Mouse (Mus musculus): ENCODE data around the gene Cma2. TPM values are rescaled to one million over a fixed set of nuclear protein-coding genes. Genes with fewer than 3 reads are reported as not detected.

Gene Cma2
- not detected in 2 replicates for polyA plus RNA-seq (2012; rRNA removed)

DNA sequence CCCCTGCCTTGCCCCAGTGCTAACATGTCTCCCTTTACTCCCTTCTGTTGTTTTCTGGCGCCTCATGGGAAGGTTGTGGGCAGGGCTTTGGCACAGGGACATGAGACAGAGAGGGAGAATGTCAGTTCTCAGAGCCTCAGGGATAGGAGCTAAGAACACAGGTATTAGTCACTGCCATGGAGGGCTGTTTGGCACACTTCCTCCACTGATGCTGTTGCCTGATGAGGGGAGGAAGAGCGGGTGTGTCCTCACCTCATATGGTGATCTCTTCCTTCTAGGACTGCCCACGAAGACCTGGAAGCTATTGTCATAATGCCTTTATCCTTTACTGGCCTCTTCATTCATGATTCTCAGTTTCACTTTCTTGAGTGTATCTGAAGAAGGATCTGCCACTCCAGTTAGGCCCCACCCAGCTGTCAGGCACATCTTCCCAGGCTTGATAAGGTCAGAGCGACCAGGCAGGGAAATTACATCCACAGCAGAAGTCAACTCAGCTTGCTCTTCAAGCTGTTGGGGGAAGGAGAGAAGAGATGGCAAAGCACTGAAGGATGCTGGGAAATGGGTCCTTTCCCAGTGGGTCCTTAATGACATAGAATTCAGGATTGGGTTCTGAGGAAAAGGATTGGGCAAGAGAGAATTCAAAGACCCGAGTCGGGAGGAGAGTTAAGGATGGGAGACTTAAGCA lies at the start of gene Cma2:
Gene Cma2 (plus strand): TSS at position 635 of the 685 bp plus-strand sequence.

GRCm38 (mm10) chr14:55944575-55944974 lies 6.2 kb upstream of the Cma2 start, which contains the start of gene Cma1:
Gene Cma1 (minus strand): TSS chr14:55944675.

GRCm38 (mm10) chr14:56017671-56018070 lies 66.9 kb downstream of the Cma2 start, which contains the start of gene Mcpt1:
Gene Mcpt1 (plus strand): TSS chr14:56017971.

Other genes starting within 250 kb of the Cma2 start
- 2.4 and 2.5 TPM in 2 replicates for gene Tgm1, start 237.1 kb upstream of the Cma2 start, polyA plus RNA-seq (2012; rRNA removed)
- gene Rabggta, start 228.7 kb upstream of the Cma2 start, polyA plus RNA-seq (2012; rRNA removed): 10.6 and 12.3 TPM in 2 replicates
- gene Dhrs1, start 205.3 kb upstream of the Cma2 start, polyA plus RNA-seq (2012; rRNA removed): 27.6 and 31.2 TPM in 2 replicates
- 12.2 and 15.0 TPM in 2 replicates for gene Nop9, start 205.3 kb upstream of the Cma2 start, polyA plus RNA-seq (2012; rRNA removed)
- gene Cideb, start 192.5 kb upstream of the Cma2 start, polyA plus RNA-seq (2012; rRNA removed): 36.1 and 38.6 TPM in 2 replicates
- gene Ltb4r2, start 189.6 kb upstream of the Cma2 start, polyA plus RNA-seq (2012; rRNA removed): 0.57 and 0.65 TPM in 2 replicates
- gene Ltb4r1, start 185.0 kb upstream of the Cma2 start, polyA plus RNA-seq (2012; rRNA removed): 2.2 and 3.1 TPM in 2 replicates
- gene Adcy4, start 166.9 kb upstream of the Cma2 start, polyA plus RNA-seq (2012; rRNA removed): 0.86 and 0.99 TPM in 2 replicates
- 12.6 and 15.4 TPM in 2 replicates for gene Ripk3, start 162.1 kb upstream of the Cma2 start, polyA plus RNA-seq (2012; rRNA removed)
- 0.71 and 1.5 TPM in 2 replicates for gene Nfatc4, start 127.8 kb upstream of the Cma2 start, polyA plus RNA-seq (2012; rRNA removed)
- 1.6 and 1.7 TPM in 2 replicates for gene Nynrin, start 97.0 kb upstream of the Cma2 start, polyA plus RNA-seq (2012; rRNA removed)
- gene Cbln3, start 66.6 kb upstream of the Cma2 start, polyA plus RNA-seq (2012; rRNA removed): 0.10 and 0.16 TPM in 2 replicates
- gene Khnyn, start 66.0 kb upstream of the Cma2 start, polyA plus RNA-seq (2012; rRNA removed): 7.3 and 8.4 TPM in 2 replicates
- 5.3 and 6.1 TPM in 2 replicates for gene Sdr39u1, start 50.7 kb upstream of the Cma2 start, polyA plus RNA-seq (2012; rRNA removed)
- gene Cma1, start 6.3 kb upstream of the Cma2 start, polyA plus RNA-seq (2012; rRNA removed): 0.07 and 0.12 TPM in 2 replicates
- gene Mcpt1, start 67.0 kb downstream of the Cma2 start, polyA plus RNA-seq (2012; rRNA removed): 0.02 TPM in 1 of 2 replicates, not detected in the other
- gene Mcpt9, start 79.5 kb downstream of the Cma2 start, polyA plus RNA-seq (2012; rRNA removed): not detected in 2 replicates
- gene Mcpt2, start 91.1 kb downstream of the Cma2 start, polyA plus RNA-seq (2012; rRNA removed): 0.03 and 0.05 TPM in 2 replicates
- not detected in 2 replicates for gene Mcpt4, start 111.3 kb downstream of the Cma2 start, polyA plus RNA-seq (2012; rRNA removed)
- gene Mcpt8, start 134.3 kb downstream of the Cma2 start, polyA plus RNA-seq (2012; rRNA removed): 1.3 and 1.4 TPM in 2 replicates
- 28.2 and 49.2 TPM in 2 replicates for gene Ctsg, start 151.6 kb downstream of the Cma2 start, polyA plus RNA-seq (2012; rRNA removed)
- gene Gzme, start 169.6 kb downstream of the Cma2 start, polyA plus RNA-seq (2012; rRNA removed): 0.06 TPM in 1 of 2 replicates, not detected in the other
- 0.12 TPM in 1 of 2 replicates, not detected in the other for gene Gzmd, start 181.6 kb downstream of the Cma2 start, polyA plus RNA-seq (2012; rRNA removed)
- 0.03 and 0.05 TPM in 2 replicates for gene Gzmg, start 208.6 kb downstream of the Cma2 start, polyA plus RNA-seq (2012; rRNA removed)
- not detected in 2 replicates for gene Gzmn, start 223.6 kb downstream of the Cma2 start, polyA plus RNA-seq (2012; rRNA removed)